Mouse (Mus musculus) neutrophil, adult 5-6 weeks (primary cell): ENCODE data around the gene Slc35b1. TPM values are rescaled to one million over a fixed set of nuclear protein-coding genes. Genes with fewer than 3 reads are reported as not detected.

Source experiments
- ATAC-seq: fragments of 151-379, 151-347 bp; 2 replicates; pipeline ENCODE4 v1.8.0; 2017; ENCODE audit warnings: mild to moderate bottlenecking, moderate TSS enrichment; ENCODE audit not compliant: insufficient number of reproducible peaks, poor library complexity, low FRiP score, severe bottlenecking; ENCODE audit errors: extremely low read depth
- total RNA-seq: library from RNA; stranded (forward); fragments of 200-1000 nt; gene quantifications from 2 replicates; pipeline ENCODE4 v1.2.3, GENCODE M21; 2017

Gene Slc35b1
- total RNA-seq, 1 experiment from 2014 or later = 29.1 TPM

DNA sequence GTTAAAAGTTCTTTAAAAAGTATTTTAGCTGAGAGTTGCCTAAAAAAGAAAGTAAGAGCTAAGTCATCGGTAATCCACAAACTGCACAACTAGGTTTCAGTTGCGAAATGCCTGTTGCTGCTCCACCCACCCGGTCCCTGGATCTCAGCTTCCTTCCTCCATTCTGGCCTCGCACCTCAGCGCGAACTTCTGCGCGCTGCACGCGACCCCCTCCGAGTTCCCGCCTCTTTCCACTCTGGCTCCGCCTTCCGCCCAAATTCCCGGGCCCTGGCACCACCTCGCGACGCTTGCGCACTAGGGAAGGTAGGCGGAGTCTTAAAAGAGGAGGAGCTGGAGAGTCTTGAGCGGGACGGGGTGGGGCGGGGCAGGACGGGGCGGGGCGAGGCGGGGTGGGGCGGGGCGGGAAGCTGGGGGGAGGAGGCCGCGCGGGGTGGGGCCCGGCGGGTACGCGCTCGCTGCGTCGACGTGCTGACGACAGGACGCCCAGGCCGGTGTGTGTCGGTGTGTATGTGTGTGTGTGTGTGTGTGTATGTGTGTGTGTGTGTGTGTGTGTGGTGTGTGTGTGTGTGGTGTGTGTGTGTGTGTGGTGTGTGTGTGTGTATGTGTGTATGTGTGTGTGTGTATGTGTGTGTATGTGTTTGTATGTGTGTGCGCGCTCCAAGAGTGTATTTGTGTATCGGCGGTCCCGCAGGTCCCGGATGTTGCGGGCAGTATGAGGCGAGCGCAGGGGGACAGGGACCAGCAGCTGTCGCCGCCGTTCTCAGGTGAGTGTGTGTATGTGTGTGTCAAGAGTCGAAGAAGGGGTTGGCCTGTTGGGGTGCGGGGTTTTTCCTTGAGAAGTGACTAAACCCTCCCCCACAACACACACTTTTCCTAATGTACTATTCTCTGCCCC lies 29.4 kb downstream of the Slc35b1 start, which contains the start of gene Spop:
TSS of gene Spop (plus strand) at position 440 of the 895 bp plus-strand sequence.
- peak; percentile 86 for ATAC-seq

GRCm38 (mm10) chr11:95414536-95415161 lies 30.2 kb downstream of the Slc35b1 start:
- ATAC-seq = peak; percentile 62

DNA sequence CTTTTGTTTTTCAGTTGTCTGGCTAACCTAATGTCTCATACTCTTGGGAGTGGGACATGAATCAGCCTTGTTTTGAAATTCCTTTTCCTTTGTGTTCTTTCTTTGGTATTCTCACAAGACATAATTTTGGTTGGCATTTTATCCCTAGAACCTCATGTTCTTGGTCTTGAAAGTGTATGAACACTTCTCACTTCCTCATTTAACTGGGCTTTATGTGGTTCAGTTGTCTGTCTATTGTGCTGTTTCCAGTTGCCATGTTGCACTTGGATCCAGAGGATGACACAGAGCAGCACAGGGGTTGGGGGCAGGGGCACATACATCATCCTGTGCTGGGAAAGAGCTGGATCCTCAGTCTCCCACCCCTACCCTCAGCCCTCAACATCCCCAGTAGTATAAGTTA lies 31.4 kb downstream of the Slc35b1 start:
- ATAC-seq = no peak

DNA sequence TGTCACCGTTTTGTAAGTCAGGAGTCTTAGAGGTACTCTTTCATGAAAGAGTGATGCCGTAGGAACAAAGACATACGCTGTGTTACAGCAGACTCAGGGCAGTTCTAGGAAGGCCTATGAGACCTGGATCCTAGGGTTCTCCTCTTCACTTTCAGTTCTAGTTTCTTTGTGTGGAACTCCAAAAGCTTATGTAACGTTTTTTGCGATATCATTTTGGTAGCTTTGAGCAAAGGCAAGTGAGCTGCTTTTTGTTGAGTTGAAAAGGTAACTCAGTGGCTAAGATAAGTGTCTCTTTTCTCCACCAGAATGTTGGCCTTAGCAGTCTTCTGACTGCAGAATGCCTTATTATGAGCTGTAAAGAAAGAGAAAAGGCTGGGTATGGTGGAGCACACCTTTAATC lies 32.8 kb downstream of the Slc35b1 start:
- ATAC-seq = no peak

DNA sequence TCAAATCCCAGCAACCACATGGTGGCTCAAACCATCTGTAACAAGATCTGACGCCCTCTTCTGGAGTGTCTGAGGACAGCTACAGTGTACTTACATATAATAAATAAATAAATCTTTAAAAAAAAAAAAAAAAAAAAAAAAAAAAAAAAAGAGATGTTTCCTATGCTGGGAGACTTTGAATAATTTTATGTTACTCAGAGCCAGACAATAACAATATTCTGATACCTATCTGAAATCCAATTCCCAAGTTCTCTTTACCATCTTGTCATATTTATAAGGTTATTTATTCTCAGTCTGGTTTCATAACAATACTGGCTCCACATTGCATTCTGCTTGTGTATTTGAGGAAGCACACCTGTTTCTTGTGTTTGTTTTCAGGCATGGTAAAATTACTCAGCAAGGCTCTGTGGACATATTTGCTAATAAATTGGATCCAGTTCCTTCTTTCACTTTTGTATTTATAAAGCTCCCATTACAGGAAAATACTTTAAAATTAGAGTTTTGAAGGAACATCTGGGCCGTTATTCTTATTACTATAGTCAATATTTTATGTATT lies 36.5 kb downstream of the Slc35b1 start:
- ATAC-seq = no peak

DNA sequence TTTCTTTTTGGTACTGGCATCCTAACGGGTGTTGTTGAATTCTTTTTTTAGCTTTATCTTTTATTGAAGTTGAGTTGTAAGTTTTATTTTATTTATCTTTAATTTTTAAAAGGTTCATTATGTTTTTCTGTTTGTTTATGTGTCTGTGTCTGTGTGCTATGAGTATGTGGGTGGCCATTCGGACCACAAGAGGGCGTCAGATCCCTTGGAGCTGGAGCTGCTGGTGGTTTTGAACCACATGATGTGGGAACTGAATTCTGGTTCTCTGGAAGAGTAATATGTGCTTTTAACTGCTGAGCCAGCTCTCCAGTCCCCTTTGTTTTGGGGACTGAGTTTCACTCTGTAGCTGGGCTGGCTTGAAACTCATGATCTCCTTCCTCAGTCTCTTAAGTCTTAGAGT lies 39.0 kb downstream of the Slc35b1 start:
- ATAC-seq = no peak

GRCm38 (mm10) chr11:95431344-95431743 lies 46.9 kb downstream of the Slc35b1 start:
- ATAC-seq = no peak

GRCm38 (mm10) chr11:95432194-95432593 lies 47.7 kb downstream of the Slc35b1 start:
- ATAC-seq = 0 out of 2 replicates have a peak, but pooled peaks have one; percentile 53

Other genes with a start within 250 kb of the Slc35b1 start
- gene Dlx4, start 238.4 kb upstream of the Slc35b1 start, total RNA-seq = not detected in 2 replicates
- 0.86 TPM in 1 of 2 replicates, not detected in the other for gene Tac4, start 123.2 kb upstream of the Slc35b1 start, total RNA-seq
- gene Kat7, start 74.4 kb upstream of the Slc35b1 start, total RNA-seq = 63.7 and 69.5 TPM in 2 replicates
- gene Fam117a, start 47.7 kb upstream of the Slc35b1 start, total RNA-seq = 45.7 and 48.7 TPM in 2 replicates
- gene Spop, start 29.4 kb downstream of the Slc35b1 start, total RNA-seq = 89.4 and 104 TPM in 2 replicates
- not detected in 2 replicates for gene Nxph3, start 129.9 kb downstream of the Slc35b1 start, total RNA-seq
- gene Ngfr, start 203.0 kb downstream of the Slc35b1 start, total RNA-seq = 2.6 and 3.4 TPM in 2 replicates